Mouse (Mus musculus): ENCODE measurements at regions not wholly inside any gene's neighbourhood (a gene's known extent, or its start where the extent isn't known, plus 50 kb on each side); places are given as distances from the start of the nearest gene placed in this dataset.

DNA sequence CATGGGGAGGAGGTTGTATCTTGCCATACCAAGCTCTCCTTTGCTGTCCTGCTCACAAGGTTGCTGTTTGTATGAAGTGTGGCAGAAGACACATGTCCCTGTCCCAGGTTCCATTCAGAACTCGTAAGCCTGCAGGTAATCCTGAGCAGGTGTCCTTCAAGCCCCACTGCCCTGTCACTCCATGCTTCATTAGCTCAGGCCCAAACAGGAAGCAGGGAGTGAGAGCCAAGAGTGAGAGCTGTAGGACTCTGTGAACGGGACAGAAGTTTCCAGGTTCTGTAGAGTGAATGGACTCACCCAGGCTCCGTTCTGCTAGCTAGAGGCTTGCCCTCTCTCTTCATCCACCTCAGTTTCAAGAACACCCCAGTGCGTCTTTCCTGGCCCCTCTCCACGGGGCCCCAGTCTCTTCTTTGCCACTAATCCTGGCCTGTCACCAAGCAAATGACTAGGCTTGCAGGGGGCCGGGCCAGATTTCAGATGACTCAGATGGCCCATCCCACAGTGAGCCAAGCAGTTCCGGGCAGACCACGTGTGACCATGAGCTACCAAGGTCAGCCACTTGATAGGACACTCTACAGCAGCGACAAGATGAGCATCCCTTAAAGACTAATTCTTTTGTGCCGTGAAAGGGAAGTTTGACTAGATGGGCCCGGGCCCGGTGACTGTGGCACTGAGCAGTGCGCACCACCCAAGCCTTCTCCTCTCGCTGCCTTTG is 54.4 kb upstream of the Ubr2 start:
- DNase-seq (ENCODE audit: low read depth), result no peak

DNA sequence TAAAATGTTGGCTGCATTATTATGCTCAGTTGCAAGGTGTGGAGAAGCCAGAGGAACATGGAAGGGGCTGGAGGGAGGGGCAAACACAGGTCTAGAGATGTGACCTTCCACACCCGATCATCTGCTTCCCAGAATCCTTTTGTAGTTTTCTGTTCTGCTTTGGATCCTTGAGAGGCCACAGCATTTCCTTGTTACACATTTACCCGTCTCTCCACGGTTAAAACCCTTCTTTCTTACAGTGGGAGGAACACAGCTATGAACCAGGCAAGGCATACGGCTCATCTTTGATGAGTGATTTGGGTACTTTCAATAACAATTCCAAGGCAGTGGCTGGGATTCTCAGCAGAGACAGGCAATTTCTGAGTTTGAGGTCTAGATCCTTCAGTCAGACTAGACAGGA is 53.6 kb upstream of the Ubr2 start:
- no peak for DNase-seq (ENCODE audit: low read depth)

GRCm38 (mm10) chr17:47061031-47061620 is 50.8 kb upstream of the Ubr2 start:
- DNase-seq (ENCODE audit: low read depth), result no peak

Measured in naive thymus-derived CD4-positive, alpha-beta T cell, adult 2 months (primary cell).